Mouse (Mus musculus) liver, embryonic 14.5 days (tissue): Measurements from ENCODE around the gene Ccdc32.

Experiments used
- CTCF ChIP-seq: IDR thresholded peaks from 2 replicates; pipeline ENCODE4 v1.5.1; 2016; ENCODE audit warnings: antibody characterized with exemption, low read depth, control low read depth
- EP300 ChIP-seq: IDR thresholded peaks from 2 replicates; pipeline ENCODE4 v1.6.1; 2016; ENCODE audit warnings: antibody characterized with exemption, low read depth

DNA sequence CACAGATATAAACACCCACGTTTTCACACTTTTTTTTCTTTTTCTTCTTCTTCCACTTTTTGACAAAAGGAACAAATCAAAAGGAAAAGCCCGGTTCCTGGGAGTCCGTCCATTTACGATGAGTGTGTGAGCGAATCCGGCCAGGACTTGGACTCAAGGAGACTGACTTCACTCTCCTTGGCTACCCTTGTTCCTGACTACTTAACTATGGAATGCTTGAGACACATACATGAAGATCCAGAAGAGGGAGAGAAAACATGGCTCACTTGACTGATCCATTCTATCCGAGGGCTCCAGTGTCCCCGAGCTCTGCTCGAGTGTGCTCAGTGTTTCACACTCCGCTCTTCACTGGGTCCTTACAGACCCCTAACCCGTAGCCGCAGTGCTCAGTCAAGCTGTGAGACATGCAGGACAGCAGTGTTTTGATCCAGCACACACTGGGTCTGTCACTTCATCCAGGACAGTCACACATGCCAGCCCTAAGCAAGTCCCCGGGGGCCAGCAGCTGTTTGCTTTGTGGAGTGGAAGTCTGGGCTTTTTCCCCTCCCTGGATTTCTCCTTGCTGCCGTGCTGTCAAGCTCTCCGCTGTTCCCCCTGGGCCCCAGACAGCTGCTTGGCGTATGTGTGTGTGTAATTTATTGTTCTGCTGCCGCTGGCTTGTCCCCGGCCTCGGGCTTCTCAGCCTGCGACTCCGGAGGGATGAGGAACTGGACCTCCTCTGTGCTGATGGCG is 10.6 kb downstream of the Ccdc32 start:
- TF ChIP-seq CTCF (no peak), EP300 (no peak)
